Mouse (Mus musculus): Measurements from ENCODE around the gene Pdzd2. TPM values are rescaled to one million over a fixed set of nuclear protein-coding genes. Genes with fewer than 3 reads are reported as not detected.

Pdzd2 gene
- polyA plus RNA-seq, 1 experiment: 20.0 TPM

- no peak for DNase-seq (ENCODE audit: low spot score)
Measured at GRCm38 (mm10) chr15:12355261-12355660, 384.5 kb downstream of the Pdzd2 start.

GRCm38 (mm10) chr15:12354281-12354810 lies 385.4 kb downstream of the Pdzd2 start:
- no peak for DNase-seq (ENCODE audit: low spot score)

DNA sequence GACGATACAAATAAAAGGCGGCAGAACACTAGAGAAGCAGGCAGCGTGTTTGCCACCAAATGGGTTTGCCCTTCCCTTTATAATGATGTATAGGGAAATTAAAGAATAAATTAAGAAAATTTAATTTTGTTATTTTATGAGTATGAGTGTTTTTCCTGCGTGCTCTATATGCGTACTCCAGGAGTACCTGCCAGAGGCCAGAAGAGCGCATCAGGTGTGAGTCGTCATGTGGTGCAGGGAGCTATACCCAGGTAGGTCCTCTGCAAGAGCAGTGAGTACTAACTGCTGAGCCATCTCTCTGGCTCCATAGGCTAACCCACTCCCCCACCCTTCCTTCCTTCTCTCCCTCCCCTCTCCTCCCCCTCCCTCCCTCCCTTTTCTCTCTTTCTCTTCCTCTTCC lies 388.3 kb downstream of the Pdzd2 start:
- no peak for DNase-seq (ENCODE audit: low spot score)

GRCm38 (mm10) chr15:12349840-12350239 lies 389.9 kb downstream of the Pdzd2 start:
- no peak for DNase-seq (ENCODE audit: low spot score)

DNA sequence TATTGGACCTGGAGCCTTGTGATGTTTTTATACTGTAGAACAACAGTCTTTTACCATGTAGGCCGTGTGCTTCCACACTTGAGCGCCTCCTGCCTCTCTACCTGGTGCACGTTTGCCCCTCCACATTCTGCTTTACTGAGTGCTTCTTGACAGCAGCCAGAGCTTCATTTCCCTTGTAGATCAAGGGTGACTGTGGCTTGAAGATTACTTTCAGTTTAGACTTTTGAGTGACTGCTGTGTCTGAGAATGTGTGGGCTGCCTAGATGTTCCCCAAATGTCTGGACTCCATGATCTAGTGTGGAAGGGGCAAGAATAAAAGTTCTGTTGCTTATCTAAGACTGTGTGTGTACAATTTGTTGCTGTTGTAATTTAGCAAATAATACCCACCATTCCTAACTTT lies 390.8 kb downstream of the Pdzd2 start:
- no peak for DNase-seq (ENCODE audit: low spot score)

DNA sequence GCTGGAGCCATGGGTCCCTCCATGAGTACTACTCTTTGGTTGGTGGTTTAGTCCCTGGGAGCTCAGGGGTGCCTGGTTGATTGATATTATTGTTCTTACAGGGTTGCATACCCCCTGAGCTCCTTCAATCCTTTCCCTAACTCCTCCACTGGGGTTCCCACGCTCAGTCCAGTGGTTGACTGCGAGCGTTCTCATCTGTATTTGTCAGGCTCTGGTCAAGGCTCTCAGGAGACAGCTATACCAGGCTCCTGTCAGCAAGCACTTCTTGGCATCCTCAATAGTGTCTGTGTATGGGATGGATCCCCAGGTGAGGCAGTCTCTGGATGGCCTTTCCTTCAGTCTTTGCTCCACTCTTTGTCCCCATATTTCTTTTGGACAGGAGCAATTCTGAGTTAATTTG lies 392.8 kb downstream of the Pdzd2 start:
- no peak for DNase-seq (ENCODE audit: low spot score)

DNA sequence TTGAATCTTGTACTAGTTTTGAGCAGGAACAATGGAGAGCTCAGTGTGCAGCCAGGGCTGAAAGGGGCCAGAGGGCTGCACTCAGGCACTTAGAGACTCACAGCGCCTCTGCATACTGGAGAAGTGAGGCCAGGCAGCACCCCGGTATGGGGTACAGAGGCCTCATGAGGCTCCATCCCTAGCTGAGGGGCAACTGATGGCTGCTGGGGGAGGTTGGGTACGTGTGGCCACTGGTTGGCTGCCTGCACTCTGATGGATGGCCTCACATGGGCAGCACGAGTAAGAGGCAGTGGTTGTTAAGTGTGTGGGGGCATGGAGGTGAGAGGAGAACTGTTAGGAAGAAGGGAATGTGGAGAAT lies 398.3 kb downstream of the Pdzd2 start:
- no peak for DNase-seq (ENCODE audit: low spot score)

DNA sequence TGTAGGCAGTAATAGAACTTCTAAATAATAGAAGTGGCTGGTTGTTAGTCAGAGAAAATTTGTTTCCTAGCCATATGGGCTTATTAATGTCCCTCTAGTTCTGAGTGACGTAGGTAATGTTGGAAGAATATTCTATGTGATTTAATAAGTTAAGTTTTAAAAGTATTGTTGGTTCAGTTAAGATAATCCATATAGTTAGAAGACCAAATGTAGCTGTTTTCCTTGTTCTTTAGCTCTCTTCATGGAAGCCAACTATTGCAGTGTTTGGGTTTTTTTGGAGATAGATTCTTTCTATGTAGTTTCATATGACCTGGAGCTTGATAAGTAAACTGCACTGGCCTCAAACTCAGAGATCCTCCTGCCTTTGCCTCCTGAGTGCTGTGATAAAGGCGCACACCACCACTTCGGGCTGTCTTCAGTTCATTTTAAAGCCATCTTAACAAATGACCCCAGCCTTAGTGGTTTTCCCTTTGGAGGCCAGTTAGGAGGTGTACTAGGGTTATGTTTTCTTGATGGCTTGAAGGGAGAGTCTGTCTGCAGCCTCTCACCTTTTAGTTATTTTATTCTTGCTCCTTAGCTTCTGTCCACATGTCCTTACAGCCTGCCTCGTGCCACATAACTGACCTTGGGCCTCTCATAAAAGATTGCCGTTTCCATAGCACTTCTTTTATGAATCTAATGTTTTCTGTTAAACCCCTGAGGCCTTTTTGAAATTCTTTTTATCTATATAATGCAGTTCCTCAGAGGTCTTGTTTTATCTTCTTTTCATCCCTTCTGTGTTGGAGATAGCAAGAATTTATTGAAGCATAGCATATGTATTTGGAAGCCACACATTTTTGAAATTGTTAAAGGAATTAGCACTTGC lies 399.0 kb downstream of the Pdzd2 start:
- no peak for DNase-seq (ENCODE audit: low spot score)

GRCm38 (mm10) chr15:12337779-12338137 lies 402.0 kb downstream of the Pdzd2 start:
- DNase-seq (ENCODE audit: low spot score): no peak

- no peak for DNase-seq (ENCODE audit: low spot score)
Measured at GRCm38 (mm10) chr15:12337030-12337778, 402.5 kb downstream of the Pdzd2 start.

DNA sequence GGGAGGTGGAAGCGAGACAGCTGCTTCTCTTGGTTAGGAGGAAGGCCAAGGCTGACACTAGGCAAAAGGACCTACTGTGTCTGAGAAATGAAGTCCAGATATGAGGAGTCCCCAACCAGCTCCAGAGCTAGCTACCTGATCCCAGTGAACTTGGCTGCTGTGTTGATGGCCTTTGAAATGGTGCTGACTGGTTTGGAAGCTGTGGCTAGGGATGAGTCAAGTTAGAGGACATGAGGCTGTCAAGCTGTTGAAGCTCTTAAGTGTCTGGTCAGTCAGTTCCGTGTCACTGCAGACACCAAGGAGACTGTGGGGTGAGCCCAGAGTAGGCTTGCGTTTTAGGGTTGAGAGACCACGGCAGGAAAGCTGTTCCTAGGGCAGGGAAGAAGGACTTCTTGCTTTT lies 405.3 kb downstream of the Pdzd2 start:
- DNase-seq (ENCODE audit: low spot score): no peak

- no peak for DNase-seq (ENCODE audit: low spot score)
Measured at GRCm38 (mm10) chr15:12331300-12331699, 408.4 kb downstream of the Pdzd2 start.

- DNase-seq (ENCODE audit: low spot score): no peak
Measured at GRCm38 (mm10) chr15:12330892-12331291, 408.8 kb downstream of the Pdzd2 start.

DNA sequence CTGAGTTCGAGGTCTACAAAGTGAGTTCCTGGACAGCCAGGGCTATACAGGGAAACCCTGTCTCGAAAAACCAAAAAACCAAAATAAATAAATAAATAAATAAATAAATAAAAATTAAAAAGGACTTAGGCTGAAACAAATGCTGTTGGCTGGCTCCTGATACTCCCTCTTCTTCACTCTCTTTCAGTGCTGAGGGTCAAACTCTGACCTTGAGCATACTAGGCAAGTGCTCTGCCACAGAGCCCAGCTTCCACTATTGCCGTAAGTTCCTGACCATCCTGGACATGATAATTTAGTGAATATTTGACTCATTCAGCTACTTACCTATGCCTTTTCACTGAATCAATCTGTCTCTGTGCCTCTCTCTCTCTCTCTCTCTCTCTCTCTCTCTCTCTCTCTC lies 409.3 kb downstream of the Pdzd2 start:
- no peak for DNase-seq (ENCODE audit: low spot score)

DNA sequence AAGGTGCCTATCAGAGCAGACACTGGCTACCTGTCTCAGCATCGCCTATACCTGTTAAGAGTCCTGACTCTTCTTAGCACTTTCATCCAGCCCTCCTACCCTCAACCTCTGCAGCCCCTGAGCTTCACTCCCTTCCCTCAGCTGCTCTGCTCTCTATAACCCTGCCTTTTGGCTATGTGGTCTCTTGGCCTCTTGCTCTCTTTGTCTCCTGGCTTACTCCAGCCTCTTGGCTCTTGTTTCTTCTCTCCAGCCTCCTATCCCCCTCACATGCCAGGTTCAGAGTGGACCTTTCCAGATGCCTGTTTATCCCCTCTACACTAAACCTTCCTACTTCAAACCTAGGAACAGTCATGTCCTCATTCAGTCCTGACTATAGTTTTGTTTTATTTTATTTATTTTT lies 415.4 kb downstream of the Pdzd2 start:
- DNase-seq (ENCODE audit: low spot score): no peak

GRCm38 (mm10) chr15:12322676-12323402 lies 416.9 kb downstream of the Pdzd2 start:
- DNase-seq (ENCODE audit: low spot score): no peak

DNA sequence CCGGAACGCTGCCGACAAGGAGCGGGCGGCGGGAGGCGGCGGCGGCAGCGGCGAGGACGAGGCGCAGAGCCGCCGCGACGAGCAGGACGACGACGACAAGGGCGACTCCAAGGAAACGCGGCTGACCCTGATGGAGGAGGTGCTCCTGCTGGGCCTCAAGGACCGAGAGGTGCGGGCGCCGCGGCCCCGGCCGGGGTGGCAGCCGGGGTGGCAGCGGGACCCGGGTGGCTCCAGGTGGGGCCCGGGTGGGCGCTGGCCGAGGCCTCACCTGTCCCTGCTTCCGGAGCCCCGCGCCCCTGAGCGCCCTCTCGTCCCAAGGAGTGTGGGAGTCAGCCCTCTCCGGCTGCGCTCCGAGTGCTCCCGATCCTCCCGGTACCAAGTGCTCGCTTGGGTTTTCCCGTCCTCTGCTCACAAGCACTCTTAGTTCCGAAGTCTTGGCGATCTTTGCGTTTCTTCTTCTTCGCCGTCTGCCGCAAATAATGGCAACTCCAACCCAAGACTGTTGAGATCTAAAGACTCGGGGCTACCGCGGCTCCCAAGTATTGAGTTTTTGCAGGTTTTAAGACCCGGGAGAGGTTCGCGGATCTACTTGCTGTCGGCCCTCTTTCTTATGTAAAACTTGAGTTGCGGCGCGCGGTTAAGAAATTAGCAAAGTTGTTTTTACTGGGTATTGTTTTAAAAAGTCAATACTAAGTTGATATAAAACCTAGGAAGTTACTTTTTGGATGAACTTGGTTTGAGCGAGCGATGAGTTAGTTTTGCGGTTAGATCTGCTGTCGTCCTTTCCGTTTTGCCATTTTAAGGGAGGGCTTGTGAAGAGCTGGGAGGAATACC lies 417.7 kb downstream of the Pdzd2 start, which contains the start of gene 1810049J17Rik:
Gene 1810049J17Rik (minus strand): TSS at position 112 of the 834 bp plus-strand sequence.
- peak; percentile 50 for DNase-seq (ENCODE audit: low spot score)

DNA sequence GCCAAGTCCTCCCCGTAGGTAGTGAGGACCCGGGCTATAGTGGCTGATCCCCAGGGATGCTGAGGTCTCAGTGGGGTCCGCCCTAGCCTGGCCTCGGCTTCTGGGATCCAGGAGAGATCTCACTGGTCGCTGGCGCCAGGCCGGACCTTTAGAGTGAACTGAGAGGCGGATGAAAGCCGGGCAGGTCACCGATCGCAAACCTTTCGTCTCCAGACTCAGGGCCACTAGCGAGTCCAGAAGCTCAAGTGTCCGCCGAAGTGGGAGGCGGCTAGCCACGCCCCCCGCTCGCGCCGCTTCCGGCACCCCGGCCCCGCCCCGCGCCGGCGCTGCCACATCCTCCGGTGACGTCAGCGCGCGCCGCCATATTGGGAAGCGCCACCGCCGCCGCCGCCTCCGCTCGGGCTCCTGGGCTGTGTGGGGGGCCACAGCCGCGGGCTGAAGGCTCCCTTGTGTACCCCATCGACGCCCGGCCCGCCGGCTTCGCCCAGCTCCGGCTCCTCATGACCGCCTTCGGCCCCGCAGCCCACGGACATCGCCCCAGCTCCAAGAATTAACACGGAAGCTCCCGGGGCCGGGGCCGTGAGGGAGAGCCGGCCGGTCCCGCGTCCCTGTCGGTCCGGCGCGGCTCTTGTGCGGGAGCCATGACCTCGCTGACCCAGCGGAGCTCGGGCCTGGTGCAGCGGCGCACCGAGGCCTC lies 418.5 kb downstream of the Pdzd2 start, which contains the start of gene Golph3:
Gene Golph3 (plus strand): TSS at position 360 of the 697 bp plus-strand sequence.
- peak; percentile 95 for DNase-seq (ENCODE audit: low spot score)

DNA sequence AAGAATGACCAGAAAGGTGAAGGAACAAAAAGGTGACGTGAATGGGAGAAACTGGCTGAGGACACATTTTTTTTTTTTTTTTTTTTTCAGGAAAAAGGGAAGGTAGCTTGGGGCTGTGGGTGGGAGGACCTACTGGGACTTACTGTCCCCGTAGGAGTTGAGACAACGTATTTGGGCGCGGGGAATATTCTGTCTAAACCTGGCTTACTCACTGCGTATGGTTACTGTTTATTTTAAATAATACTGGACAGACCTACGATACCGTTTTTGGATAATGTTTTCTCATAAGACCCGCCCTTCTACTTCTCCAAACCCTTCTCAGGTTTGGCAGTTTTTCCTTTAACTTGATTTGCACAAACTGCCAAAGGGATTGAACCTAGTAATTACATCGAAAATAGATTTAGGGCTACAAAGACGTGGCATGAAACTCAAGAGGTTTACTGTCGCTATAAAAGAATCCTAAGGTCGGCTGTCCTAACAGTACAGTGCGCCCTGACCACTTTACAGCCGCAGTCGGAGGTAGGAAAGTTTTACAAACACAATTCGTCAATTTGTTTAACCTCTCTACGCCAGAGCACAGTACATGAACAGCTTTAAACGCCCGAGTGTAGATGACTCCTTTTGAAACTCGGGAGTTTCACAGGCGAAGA lies 419.2 kb downstream of the Pdzd2 start:
- no peak for DNase-seq (ENCODE audit: low spot score)

- DNase-seq (ENCODE audit: low spot score): no peak
Measured at GRCm38 (mm10) chr15:12319889-12320288, 419.8 kb downstream of the Pdzd2 start.
